Mouse (Mus musculus): ENCODE results near the gene Prdm9. TPM values are rescaled to one million over a fixed set of nuclear protein-coding genes. Genes with fewer than 3 reads are reported as not detected.

Prdm9 gene
- 1.3 and 1.5 TPM in 2 replicates for polyA plus RNA-seq (2015; fragmentation: Nextera tagmentation; extraction: Ambion mirVana)

GRCm38 (mm10) chr17:15564014-15564927, at the start of gene Prdm9:
Prdm9 (minus strand) TSS chr17:15564354.
- TF ChIP-seq CTCF (IDR thresholded peaks at IDR 0.05) = no peak
- peak within 1 kb of the TSS; percentile 68 for H3K4me3 ChIP-seq (ENCODE audit: low read depth, low read length)
- peak within 1 kb of the TSS; percentile 54 for H3K9ac ChIP-seq (replicated peaks; ENCODE audit: low read depth)
- no peaks in the 10 kb centered on the region for H3K36me3 ChIP-seq (ENCODE audit: insufficient read depth, low read length)
- H3K9me3 ChIP-seq (ENCODE audit: low read length) = no peaks in the 10 kb centered on the region
- peak within 1 kb of the TSS; percentile 92 for H3K27ac ChIP-seq (ENCODE audit: low read length)
- DNase-seq (ENCODE audit: low spot score) = peak; percentile 98
- H3K4me1 ChIP-seq (ENCODE audit: insufficient read depth, low read depth, low read length) = peaks cover 4% of the 10 kb centered on the region; the same call in 1 of the 2 replicates
- H3K27me3 ChIP-seq (replicated peaks; ENCODE audit: insufficient read depth, low read length) = no peaks in the 10 kb centered on the region
- ATAC-seq = peak; percentile 99
- WGBS = under 1% methylated on average over 43 of the region's 43 CpGs
- peak within 1 kb of the TSS; percentile 77 for H3K4me2 ChIP-seq (replicated peaks; ENCODE audit: low read depth, low read length)

GRCm38 (mm10) chr17:15599496-15599895, 35.3 kb upstream of the Prdm9 start:
- Histone ChIP-seq H3K4me3 (ENCODE audit: low read depth, low read length) (no peak overlapping the region), H3K9me3 (ENCODE audit: low read length) (no peaks in the 10 kb centered on the region), H3K9ac (replicated peaks; ENCODE audit: low read depth) (no peak overlapping the region), H3K27me3 (replicated peaks; ENCODE audit: insufficient read depth, low read length) (no peaks in the 10 kb centered on the region), H3K36me3 (ENCODE audit: insufficient read depth, low read length) (no peaks in the 10 kb centered on the region), H3K4me1 (ENCODE audit: insufficient read depth, low read depth, low read length) (no peaks in the 10 kb centered on the region), H3K27ac (ENCODE audit: low read length) (no peak overlapping the region), H3K4me2 (replicated peaks; ENCODE audit: low read depth, low read length) (no peak overlapping the region)
- TF ChIP-seq EP300 (IDR thresholded peaks at IDR 0.05) (no peak), CTCF (IDR thresholded peaks at IDR 0.05) (no peak)
- ATAC-seq = no peak
- WGBS = 86% methylated on average over 7 of the region's 11 CpGs
- no peak for DNase-seq (ENCODE audit: low spot score)

GRCm38 (mm10) chr17:15591216-15591881, 27.2 kb upstream of the Prdm9 start:
- Histone ChIP-seq H3K9me3 (ENCODE audit: low read length) (no peaks in the 10 kb centered on the region), H3K4me3 (ENCODE audit: low read depth, low read length) (no peak overlapping the region), H3K27me3 (replicated peaks; ENCODE audit: insufficient read depth, low read length) (no peaks in the 10 kb centered on the region), H3K27ac (ENCODE audit: low read length) (no peak overlapping the region), H3K9ac (replicated peaks; ENCODE audit: low read depth) (no peak overlapping the region), H3K4me1 (ENCODE audit: insufficient read depth, low read depth, low read length) (no peaks in the 10 kb centered on the region), H3K4me2 (replicated peaks; ENCODE audit: low read depth, low read length) (no peak overlapping the region), H3K36me3 (ENCODE audit: insufficient read depth, low read length) (no peaks in the 10 kb centered on the region)
- ATAC-seq = no peak
- DNase-seq (ENCODE audit: low spot score) = no peak
- no peak for TF ChIP-seq CTCF (IDR thresholded peaks at IDR 0.05)
- TF ChIP-seq EP300 (IDR thresholded peaks at IDR 0.05) = no peak
- WGBS = 67% methylated on average over 7 of the region's 7 CpGs

GRCm38 (mm10) chr17:15588116-15588515, 24.0 kb upstream of the Prdm9 start:
- Histone ChIP-seq H3K4me2 (replicated peaks; ENCODE audit: low read depth, low read length) (no peak overlapping the region), H3K27me3 (replicated peaks; ENCODE audit: insufficient read depth, low read length) (no peaks in the 10 kb centered on the region), H3K4me3 (ENCODE audit: low read depth, low read length) (no peak overlapping the region), H3K4me1 (ENCODE audit: insufficient read depth, low read depth, low read length) (no peaks in the 10 kb centered on the region), H3K36me3 (ENCODE audit: insufficient read depth, low read length) (no peaks in the 10 kb centered on the region), H3K9ac (replicated peaks; ENCODE audit: low read depth) (no peak overlapping the region), H3K9me3 (ENCODE audit: low read length) (no peaks in the 10 kb centered on the region), H3K27ac (ENCODE audit: low read length) (no peak overlapping the region)
- WGBS = 71% methylated on average over 2 of the region's 2 CpGs
- ATAC-seq (no peak), DNase-seq (ENCODE audit: low spot score) (no peak)
- no peak for TF ChIP-seq EP300 (IDR thresholded peaks at IDR 0.05)
- TF ChIP-seq CTCF (IDR thresholded peaks at IDR 0.05) = no peak

GRCm38 (mm10) chr17:15585691-15586090, 21.5 kb upstream of the Prdm9 start:
- Histone ChIP-seq H3K36me3 (ENCODE audit: insufficient read depth, low read length) (no peaks in the 10 kb centered on the region), H3K4me2 (replicated peaks; ENCODE audit: low read depth, low read length) (no peak overlapping the region), H3K9ac (replicated peaks; ENCODE audit: low read depth) (no peak overlapping the region), H3K27me3 (replicated peaks; ENCODE audit: insufficient read depth, low read length) (no peaks in the 10 kb centered on the region), H3K4me3 (ENCODE audit: low read depth, low read length) (no peak overlapping the region), H3K9me3 (ENCODE audit: low read length) (no peaks in the 10 kb centered on the region), H3K4me1 (ENCODE audit: insufficient read depth, low read depth, low read length) (no peaks in the 10 kb centered on the region), H3K27ac (ENCODE audit: low read length) (no peak overlapping the region)
- no peak for DNase-seq (ENCODE audit: low spot score)
- TF ChIP-seq EP300 (IDR thresholded peaks at IDR 0.05) (no peak), CTCF (IDR thresholded peaks at IDR 0.05) (peak; percentile 19; the same call in 1 of the 2 replicates)
- WGBS = 24% methylated on average over 4 of the region's 4 CpGs
- no peak for ATAC-seq

- no peaks in the 10 kb centered on the region for H3K4me1 ChIP-seq (ENCODE audit: insufficient read depth, low read depth, low read length)
- 76% methylated on average over 7 of the region's 7 CpGs for WGBS
- no peak overlapping the region for H3K4me3 ChIP-seq (ENCODE audit: low read depth, low read length)
- no peak for TF ChIP-seq CTCF (IDR thresholded peaks at IDR 0.05)
- no peak for TF ChIP-seq EP300 (IDR thresholded peaks at IDR 0.05)
- ATAC-seq (no peak), DNase-seq (ENCODE audit: low spot score) (no peak)
- H3K27me3 ChIP-seq (replicated peaks; ENCODE audit: insufficient read depth, low read length) = no peaks in the 10 kb centered on the region
- no peak overlapping the region for H3K9ac ChIP-seq (replicated peaks; ENCODE audit: low read depth)
- no peaks in the 10 kb centered on the region for H3K9me3 ChIP-seq (ENCODE audit: low read length)
- H3K27ac ChIP-seq (ENCODE audit: low read length) = no peak overlapping the region
- no peaks in the 10 kb centered on the region for H3K36me3 ChIP-seq (ENCODE audit: insufficient read depth, low read length)
- no peak overlapping the region for H3K4me2 ChIP-seq (replicated peaks; ENCODE audit: low read depth, low read length)
Observed at GRCm38 (mm10) chr17:15583071-15583470, 18.9 kb upstream of the Prdm9 start.

Data from lung, postnatal 0 days (tissue).